Mouse (Mus musculus): Measurements from ENCODE around the gene Pym1.

Gene Pym1

GRCm38 (mm10) chr10:128745946-128746613, 1.6 kb upstream of the Pym1 start:
- no peak for DNase-seq

- no peak for DNase-seq
Measured at GRCm38 (mm10) chr10:128746972-128747645, 580 bp upstream of the Pym1 start.

- DNase-seq: peak; percentile 77 to 85
Measured at GRCm38 (mm10) chr10:128748252-128748864, 669 bp downstream of the Pym1 start.

DNA sequence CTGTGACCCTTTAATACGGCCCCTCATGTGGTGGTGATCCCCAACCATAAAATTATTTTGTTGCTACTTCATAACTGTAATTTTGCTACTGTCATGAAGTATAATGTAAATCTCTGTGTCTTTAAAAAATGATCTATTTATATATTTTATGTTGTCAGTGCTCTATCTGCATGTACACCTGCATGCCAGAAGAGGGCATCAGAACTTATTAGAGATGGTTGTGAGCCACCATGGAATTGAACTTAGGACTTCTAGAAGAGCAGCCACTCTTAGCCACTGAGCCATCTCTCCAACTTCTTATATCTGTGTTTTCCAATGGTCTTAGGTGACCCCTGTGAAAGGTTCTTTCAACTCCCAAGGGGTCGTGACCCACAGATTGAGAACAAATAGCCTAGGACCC, 25.2 kb downstream of the Pym1 start:
- DNase-seq: peak in 1 of 2 experiments; percentile 5

DNA sequence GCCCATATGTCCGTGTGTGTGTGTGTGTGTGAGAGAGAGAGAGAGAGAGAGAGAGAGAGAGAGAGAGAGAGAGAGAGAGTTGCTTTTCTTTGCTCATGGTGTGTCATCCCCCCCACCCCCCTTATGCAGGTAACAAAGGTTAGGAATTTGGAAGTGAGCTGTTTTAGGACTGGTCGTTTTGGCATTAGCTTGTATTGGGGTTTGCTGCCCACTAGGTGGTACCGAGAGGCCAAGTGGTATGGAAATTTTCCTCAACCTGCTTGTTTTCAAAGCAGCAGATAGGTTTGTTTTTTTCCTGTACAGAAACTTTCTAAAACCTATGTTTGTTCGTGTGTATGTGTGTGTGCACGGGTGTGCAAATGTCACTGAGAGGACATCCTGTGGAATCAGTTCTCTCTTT, 26.0 kb downstream of the Pym1 start:
- DNase-seq: peak in 1 of 2 experiments; percentile 18

DNA sequence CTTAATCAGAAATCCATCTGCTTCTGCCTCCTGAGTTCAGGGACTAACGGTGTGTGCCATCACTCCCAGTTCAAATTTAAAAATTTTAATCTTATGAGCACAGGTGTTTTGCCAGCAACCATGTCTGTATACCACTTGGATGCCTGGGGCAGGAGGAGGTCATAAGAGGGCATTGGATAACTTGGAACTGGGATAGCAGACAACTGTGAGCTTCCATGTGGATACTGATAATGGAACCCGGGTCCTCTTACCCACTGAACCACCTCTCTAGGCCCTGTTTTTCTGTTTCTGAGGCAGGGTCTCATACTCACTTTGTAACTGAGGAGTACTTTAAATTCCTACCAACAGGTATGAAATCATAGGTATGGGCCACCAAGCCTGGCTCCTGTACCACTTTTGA, 30.8 kb downstream of the Pym1 start:
- no peak for DNase-seq

DNA sequence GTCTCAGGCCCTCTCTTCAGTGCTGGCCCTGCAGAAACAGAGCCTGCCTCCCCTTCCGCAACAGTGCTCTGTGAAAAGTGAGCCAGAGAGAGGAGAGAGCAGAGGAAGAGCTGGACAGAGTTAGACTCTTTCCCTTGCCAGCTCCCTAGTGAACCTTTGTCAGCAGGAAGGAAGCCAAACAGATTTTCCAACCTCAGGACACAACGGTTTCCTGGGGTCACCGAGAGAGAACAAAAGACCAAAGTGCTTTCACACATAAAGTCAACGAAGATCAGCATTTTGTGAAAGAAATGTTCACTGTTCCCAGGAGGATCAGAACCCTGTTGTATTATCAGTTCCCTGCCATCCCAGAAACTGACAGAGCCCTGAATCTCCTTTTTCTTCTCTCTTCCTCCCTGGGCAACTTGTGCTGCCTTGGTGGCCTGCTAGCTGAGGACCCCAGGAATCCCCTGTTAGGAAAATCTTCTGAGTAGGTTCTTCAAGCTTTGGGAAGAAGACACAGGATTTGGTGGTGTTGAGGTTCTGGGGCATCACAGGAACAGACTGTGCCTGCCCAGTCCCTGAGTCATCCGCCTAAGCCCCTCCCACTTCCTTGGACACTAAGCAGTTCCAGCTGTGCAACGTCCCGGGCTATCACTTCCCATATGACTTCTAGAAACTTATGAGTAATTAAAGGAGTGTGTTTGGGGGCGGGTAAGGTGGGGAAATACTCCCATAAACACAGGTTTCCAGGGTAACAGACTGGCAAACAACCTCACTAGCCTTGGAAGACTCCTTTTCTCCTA, 31.5 kb downstream of the Pym1 start:
- DNase-seq: peak; percentile 85 to 91

GRCm38 (mm10) chr10:128780200-128780599, 32.5 kb downstream of the Pym1 start:
- DNase-seq: no peak

GRCm38 (mm10) chr10:128790398-128791124, 42.9 kb downstream of the Pym1 start, which contains the start of gene Mmp19:
Gene Mmp19, plus strand, starts transcription at chr10:128790910.
- DNase-seq: no peak

DNA sequence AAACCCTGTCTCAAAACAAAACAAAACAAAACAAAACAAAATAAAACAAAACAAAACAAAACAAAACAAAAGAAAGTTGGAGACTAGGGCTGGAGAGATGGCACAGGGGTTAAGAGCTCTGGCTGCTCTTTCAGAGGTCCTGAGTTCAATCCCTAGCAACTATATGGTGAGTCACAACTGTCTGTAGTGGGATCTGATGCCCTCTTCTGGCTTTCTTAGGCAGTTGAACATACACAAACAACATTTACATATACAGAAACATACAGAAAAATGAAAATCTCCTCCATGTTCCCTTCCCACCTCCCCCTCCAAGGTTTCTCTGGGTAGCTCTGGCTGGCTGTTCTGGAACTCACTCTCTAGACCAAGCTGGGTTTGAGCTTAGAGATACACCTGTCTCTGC, 44.4 kb downstream of the Pym1 start:
- no peak for DNase-seq

- no peak for DNase-seq
Measured at GRCm38 (mm10) chr10:128793258-128793657, 45.6 kb downstream of the Pym1 start.

DNA sequence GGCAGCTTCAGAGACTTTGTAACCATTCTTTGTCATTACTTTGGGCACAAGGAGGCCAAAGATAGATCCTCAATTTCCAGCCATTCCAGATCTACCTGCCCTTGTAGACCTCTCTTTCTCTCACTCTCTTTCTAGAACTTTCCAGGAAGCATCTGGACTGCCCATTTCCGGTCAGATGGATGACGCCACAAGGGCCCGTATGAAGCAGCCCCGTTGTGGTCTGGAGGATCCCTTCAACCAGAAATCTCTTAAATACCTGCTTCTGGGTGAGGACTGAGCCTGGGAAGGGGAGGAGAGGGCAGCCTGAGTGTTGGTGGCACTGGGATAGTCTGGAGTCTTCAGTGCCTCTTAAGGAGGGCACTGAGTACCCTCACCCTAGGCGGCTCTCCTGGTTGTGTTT, 46.7 kb downstream of the Pym1 start:
- no peak for DNase-seq

GRCm38 (mm10) chr10:128795581-128795980, 47.9 kb downstream of the Pym1 start:
- DNase-seq: no peak

DNA sequence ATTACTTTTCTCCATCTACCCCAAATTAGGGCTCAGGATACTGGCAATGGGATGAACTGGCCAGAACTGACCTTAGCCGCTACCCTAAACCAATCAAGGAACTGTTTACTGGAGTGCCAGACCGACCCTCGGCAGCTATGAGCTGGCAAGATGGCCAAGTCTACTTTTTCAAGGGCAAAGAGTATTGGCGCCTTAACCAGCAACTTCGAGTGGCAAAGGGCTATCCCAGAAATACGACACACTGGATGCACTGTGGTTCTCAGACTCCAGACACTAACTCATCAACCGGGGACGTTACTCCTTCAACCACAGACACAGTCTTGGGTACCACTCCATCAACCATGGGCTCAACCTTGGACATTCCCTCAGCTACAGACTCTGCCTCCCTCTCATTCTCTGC, 51.0 kb downstream of the Pym1 start:
- DNase-seq: no peak

DNA sequence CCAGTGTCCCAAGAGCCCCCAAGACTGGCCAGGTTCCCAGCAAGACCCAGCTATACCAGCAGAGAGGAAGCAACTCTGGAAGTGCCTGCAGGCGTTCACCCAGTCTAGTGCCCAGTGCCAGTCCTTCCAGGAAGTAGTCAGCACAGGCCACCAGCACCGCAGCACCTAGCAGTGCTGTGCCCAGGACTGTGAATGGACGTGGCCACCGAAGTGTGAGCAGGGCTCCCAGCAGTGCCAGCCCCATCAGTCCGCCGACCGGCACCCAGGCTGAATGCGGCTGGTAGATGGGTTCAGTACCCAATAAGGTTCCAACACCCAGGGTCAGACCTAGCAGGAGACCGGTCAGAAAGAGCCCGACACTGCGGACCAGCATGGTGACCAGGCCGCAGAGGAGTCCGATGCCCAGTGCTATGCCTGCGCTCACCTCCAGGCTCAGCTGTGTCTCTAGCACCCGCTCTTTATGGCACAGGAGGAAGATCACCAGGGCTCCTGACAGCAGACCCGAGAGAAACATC, 54.3 kb downstream of the Pym1 start:
- DNase-seq: no peak

DNA sequence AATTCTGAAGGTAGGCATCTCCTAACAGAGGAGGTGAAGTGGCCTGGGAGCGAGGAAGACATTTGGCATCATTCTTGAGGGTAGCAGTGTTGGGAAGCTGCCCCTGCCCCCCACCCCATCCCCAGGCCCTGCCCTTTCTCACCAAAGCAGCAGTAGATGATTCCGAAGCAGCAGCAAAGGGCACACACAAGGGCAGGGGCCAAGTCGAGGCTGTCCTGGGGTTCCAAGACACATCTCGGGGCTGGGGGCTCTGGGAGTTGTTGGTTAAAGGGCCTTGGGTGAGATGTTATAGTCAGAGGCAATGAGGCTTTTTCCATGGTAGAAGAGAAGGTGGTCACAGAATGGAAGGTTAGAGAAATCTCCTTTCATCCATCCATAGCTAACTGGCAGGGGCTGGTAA, 55.3 kb downstream of the Pym1 start:
- DNase-seq: no peak

DNA sequence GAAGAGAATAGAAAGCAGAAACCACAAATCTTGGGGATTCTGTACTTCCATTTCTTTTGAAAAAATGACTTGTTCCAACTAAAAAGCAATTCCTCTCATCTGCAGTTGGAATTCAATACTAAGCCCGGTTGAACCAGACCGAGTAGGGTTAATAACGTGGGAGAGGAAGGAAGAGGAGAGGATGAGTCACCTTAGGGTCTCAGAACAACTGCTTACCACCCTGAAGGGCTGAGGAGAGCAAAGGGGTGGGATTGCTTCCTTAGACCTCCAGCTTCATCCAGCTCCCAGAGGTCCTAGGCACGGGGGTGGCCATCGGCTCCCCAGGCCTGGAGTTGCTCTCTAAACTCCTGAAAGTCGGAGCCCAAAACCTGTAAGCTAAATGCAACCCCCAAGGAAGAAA, 55.7 kb downstream of the Pym1 start:
- no peak for DNase-seq

GRCm38 (mm10) chr10:128803771-128804270, 56.1 kb downstream of the Pym1 start, which contains the start of gene Dnajc14:
Gene Dnajc14, plus strand, starts transcription at chr10:128804062.
- peak; percentile 45 to 64 for DNase-seq

DNA sequence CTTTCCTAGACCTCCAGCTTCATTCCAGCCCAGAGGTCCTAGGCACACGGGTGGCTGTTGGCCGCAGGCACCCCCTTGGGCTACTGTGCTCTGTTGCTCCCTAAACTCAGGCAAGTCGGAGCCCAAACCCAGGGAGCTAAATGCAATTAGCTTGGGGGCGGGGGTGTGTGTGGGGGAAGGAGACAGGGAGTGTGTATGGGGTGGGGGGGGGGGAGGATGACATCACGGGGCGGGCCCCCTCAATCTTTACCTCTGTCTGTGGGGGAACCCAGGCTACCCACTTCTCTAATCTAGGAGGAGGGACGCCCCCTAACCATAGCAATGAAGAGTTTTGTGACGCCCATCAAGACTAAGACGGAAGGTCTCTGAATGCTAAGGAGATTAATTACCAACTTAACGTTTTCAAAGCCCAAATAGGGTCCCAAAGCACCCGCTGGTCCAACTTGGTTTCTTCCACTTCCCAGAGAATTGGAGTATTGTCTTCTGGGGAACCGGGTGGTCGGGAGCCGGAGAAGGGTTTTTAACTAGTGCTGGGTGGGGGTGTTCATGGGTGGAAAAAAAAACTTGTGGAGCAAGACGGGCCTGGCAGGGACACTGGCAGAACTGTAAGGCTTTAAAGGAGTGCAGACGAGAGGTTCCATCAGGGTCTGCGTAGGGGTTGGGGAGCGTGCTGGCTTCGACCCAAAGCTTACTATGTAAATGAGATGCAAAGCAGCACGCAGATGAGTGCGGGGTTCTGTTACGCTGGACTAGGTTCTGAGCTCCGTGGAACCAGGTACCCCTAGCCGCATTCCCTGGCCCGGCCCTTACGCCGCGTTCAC, 56.8 kb downstream of the Pym1 start, which contains the start of gene Tmem198b:
Tmem198b (minus strand) TSS at position 100 of the 821 bp plus-strand sequence.
- peak; percentile 58 to 74 for DNase-seq

DNA sequence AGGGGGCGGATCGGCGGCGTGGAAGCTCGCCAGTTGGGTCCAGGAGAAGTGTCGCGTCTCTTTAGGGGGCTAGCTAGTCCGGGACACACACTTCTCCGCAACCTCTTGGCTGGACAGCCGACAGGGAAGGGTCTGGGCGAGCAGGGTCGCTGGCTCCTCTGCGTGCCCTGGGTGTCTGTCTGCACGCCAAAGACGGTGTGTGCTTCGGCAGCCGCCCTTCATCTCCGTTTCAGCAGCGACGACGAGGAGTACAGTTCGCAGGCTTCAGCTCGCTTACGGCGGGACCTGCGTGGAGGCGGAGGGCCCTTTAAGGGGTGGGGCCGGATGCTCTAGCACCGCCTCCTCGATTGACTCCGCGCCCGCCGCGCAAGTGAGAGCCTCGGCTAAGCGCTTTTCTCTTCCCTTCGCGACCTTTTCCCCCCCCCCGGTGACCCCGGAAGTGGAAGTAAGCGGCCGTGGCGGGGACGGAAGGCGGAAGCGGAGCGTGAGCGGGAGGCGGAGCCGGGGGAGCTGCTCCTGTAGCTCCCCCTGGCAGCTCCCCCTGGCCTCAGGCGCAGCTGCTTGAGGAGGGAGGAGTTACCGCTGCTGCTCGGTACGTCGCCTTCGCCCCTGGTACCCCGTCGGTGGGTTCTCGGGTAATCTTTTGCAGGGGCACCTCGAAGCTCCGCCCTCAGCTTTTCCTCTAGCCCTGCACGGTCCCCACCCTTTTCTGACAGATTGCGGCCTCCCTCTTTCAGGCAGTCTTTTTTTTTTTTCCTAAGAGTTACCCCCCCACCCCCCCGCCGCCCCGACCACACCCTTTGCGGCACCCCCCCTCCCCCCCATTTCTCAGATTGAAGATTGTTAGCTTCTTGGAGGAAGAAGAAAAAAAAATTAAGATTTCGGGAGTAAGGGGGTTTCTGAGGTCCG, 57.7 kb downstream of the Pym1 start:
- peak; percentile 97 to 99 for DNase-seq
